Mouse (Mus musculus) left cerebral cortex, postnatal 25 days (tissue): ENCODE results near the gene Cdh11. TPM values are rescaled to one million over a fixed set of nuclear protein-coding genes. Genes with fewer than 3 reads are reported as not detected.

ENCODE experiments used
- DNase-seq, 2 experiments: peaks; one replicate each; pipeline ENCODE4 v3.0.0; 2022; ENCODE audit warnings: low spot score in 2 of 2, mixed read lengths in 1 of 2
- intact Hi-C: fragments of 180-260 bp; cut with DNase I; formaldehyde crosslinking; loops from one replicate; pipeline ENCODE4 v1.15.1; 2025
- total RNA-seq, 2 experiments: library from RNA; stranded (reverse); gene quantifications; 2 replicates each; pipeline ENCODE4 v1.2.3; 2021

Cdh11 gene
- total RNA-seq = 10 to 100 TPM; 55.7 to 57.3 TPM

- no peak for DNase-seq
- intact Hi-C loops = loop anchor here (1.0 to 10.0 kb wide), 6 partner anchors 271 to 1241 kb away; no protein-coding TSS in a partner anchor
Measured at GRCm38 (mm10) chr8:102785592-102786416, at the start of gene Cdh11. Gene Cdh11, minus strand, starts transcription at chr8:102785642.

- peak in 1 of 2 experiments; percentile 10 for DNase-seq
- intact Hi-C loops = no loop called here
Measured at GRCm38 (mm10) chr8:102813959-102814358, 28.5 kb upstream of the Cdh11 start.

GRCm38 (mm10) chr8:102790303-102790702 lies 4.9 kb upstream of the Cdh11 start:
- intact Hi-C loops = no loop called here
- DNase-seq = peak; percentile 40 to 46

- peak in 1 of 2 experiments; percentile 62 for DNase-seq
Measured at GRCm38 (mm10) chr8:102786467-102787360, 1.3 kb upstream of the Cdh11 start.

GRCm38 (mm10) chr8:102784835-102785455 lies 497 bp downstream of the Cdh11 start:
- intact Hi-C loops = loop anchor here (2.0 to 10.0 kb wide), 8 partner anchors 270 to 1848 kb away; no protein-coding TSS in a partner anchor
- DNase-seq = peak; percentile 73 to 80

More at GRCm38 (mm10) chr8:102786467-102787360, 1.3 kb upstream of the Cdh11 start:
- intact Hi-C loops = loop anchor here (1.0 to 10.0 kb wide), 5 partner anchors 272 to 1241 kb away; no protein-coding TSS in a partner anchor

GRCm38 (mm10) chr8:102783821-102784591 lies 1.4 kb downstream of the Cdh11 start:
- DNase-seq = peak; percentile 54 to 56
- intact Hi-C loops = loop anchor here (2.0 to 10.0 kb wide), 7 partner anchors 269 to 1847 kb away; no protein-coding TSS in a partner anchor

- DNase-seq = no peak
- intact Hi-C loops = loop anchor here (5.0 to 10.0 kb wide), 6 partner anchors 268 to 1846 kb away; no protein-coding TSS in a partner anchor
Measured at GRCm38 (mm10) chr8:102782707-102783489, 2.5 kb downstream of the Cdh11 start.

- intact Hi-C loops = loop anchor here (5.0 to 10.0 kb wide), 6 partner anchors 266 to 1844 kb away; no protein-coding TSS in a partner anchor
- peak; percentile 81 to 89 for DNase-seq
Measured at GRCm38 (mm10) chr8:102780899-102781298, 4.5 kb downstream of the Cdh11 start.

- DNase-seq = no peak
- intact Hi-C loops = no loop called here
Measured at GRCm38 (mm10) chr8:102774594-102774993, 10.8 kb downstream of the Cdh11 start.

GRCm38 (mm10) chr8:102771456-102771855 lies 14.0 kb downstream of the Cdh11 start:
- DNase-seq = no peak
- intact Hi-C loops = no loop called here

- DNase-seq = no peak
- intact Hi-C loops = no loop called here
Measured at GRCm38 (mm10) chr8:102753839-102754238, 31.6 kb downstream of the Cdh11 start.

GRCm38 (mm10) chr8:102742940-102743339 lies 42.5 kb downstream of the Cdh11 start:
- no peak for DNase-seq
- intact Hi-C loops = no loop called here

GRCm38 (mm10) chr8:102742008-102742591 lies 43.3 kb downstream of the Cdh11 start:
- intact Hi-C loops = no loop called here

GRCm38 (mm10) chr8:102740963-102741362 lies 44.5 kb downstream of the Cdh11 start:
- no peak for DNase-seq
- intact Hi-C loops = no loop called here

More at GRCm38 (mm10) chr8:102742008-102742591, 43.3 kb downstream of the Cdh11 start:
- DNase-seq = no peak

GRCm38 (mm10) chr8:102738961-102739487 lies 46.4 kb downstream of the Cdh11 start:
- peak; percentile 32 to 49 for DNase-seq
- intact Hi-C loops = no loop called here

- intact Hi-C loops = no loop called here
- peak; percentile 17 to 61 for DNase-seq
Measured at GRCm38 (mm10) chr8:102738395-102738794, 47.0 kb downstream of the Cdh11 start.

- no peak for DNase-seq
- intact Hi-C loops = no loop called here
Measured at GRCm38 (mm10) chr8:102734419-102734818, 51.0 kb downstream of the Cdh11 start.
